In genomic region chr5:115476107-115476727, GRCm38 (mm10) we compare ENCODE assay signal across 8 mouse cellular contexts. TPM values are rescaled to one million over a fixed set of nuclear protein-coding genes. Genes with fewer than 3 reads are reported as not detected.
DNase-seq lines count a peak whose midpoint lies in the region; ATAC-seq and TF ChIP-seq lines count a peak whose summit lies in the region.

No protein-coding gene starts in this region.

- peaks cover 12% of the 10 kb centered on the region for H3K36me3 ChIP-seq in erythroblast, embryonic 14.5 days (ENCODE audit: control insufficient read depth)
- H3K36me3 ChIP-seq in neural tube, embryonic 11.5 days (ENCODE audit: control insufficient read depth, insufficient read depth, low read length), result no peaks in the 10 kb centered on the region
- H3K36me3 ChIP-seq in limb, embryonic 14.5 days (ENCODE audit: control insufficient read depth, insufficient read depth, low read length), result peaks cover 13% of the 10 kb centered on the region; the same call in 1 of the 2 replicates
- H3K36me3 ChIP-seq in stomach, embryonic 15.5 days, result 0 out of 2 replicates have a peak, but pooled peaks cover 6% of the 10 kb centered on the region

- DNase-seq in neural tube, embryonic 11.5 days (ENCODE audit: low spot score), result peak; percentile 9
- DNase-seq in neural tube, embryonic 10.5 days (ENCODE audit: extremely low spot score, low spot score), result no peak
- no peak for DNase-seq in limb, embryonic 14.5 days (ENCODE audit: low spot score)
- DNase-seq in testis, postnatal 10 days (ENCODE audit: low spot score), result no peak
- DNase-seq in frontal cortex, postnatal 36 days (ENCODE audit: low spot score in 2 of 2), result no peak

- 35% methylated on average over 12 of the region's 12 CpGs for WGBS in neural tube, embryonic 11.5 days
- 37% methylated on average over 12 of the region's 12 CpGs for WGBS in limb, embryonic 14.5 days
- 34% methylated on average over 12 of the region's 12 CpGs for WGBS in stomach, embryonic 15.5 days

- 0 out of 2 replicates have a peak overlapping the region, but pooled peaks have one; percentile 26 for H3K9ac ChIP-seq in neural tube, embryonic 11.5 days (ENCODE audit: low read length)
- H3K9ac ChIP-seq in limb, embryonic 14.5 days (ENCODE audit: low read depth, low read length, severe bottlenecking), result peak overlapping the region; percentile 55
- H3K9ac ChIP-seq in stomach, embryonic 15.5 days, result peak overlapping the region; percentile 34; the same call in 1 of the 2 replicates

- H3K4me1 ChIP-seq in erythroblast, embryonic 14.5 days (ENCODE audit: control insufficient read depth), result peaks cover 22% of the 10 kb centered on the region
- H3K4me1 ChIP-seq in neural tube, embryonic 11.5 days (ENCODE audit: control insufficient read depth, insufficient read depth, low read length), result peaks cover 3% of the 10 kb centered on the region; the same call in 1 of the 2 replicates
- peaks cover 11% of the 10 kb centered on the region for H3K4me1 ChIP-seq in limb, embryonic 14.5 days (ENCODE audit: control insufficient read depth, insufficient read depth, low read length)
- H3K4me1 ChIP-seq in stomach, embryonic 15.5 days, result peaks cover 3% of the 10 kb centered on the region; the same call in 1 of the 2 replicates

- H3K4me2 ChIP-seq in neural tube, embryonic 11.5 days (ENCODE audit: low read depth), result peak overlapping the region; percentile 46
- H3K4me2 ChIP-seq in limb, embryonic 14.5 days (replicated peaks; ENCODE audit: low read depth, low read length, severe bottlenecking), result peak overlapping the region; percentile 50
- peak overlapping the region; percentile 62 for H3K4me2 ChIP-seq in stomach, embryonic 15.5 days

- H3K27me3 ChIP-seq in erythroblast, embryonic 14.5 days (ENCODE audit: control insufficient read depth), result peaks cover 8% of the 10 kb centered on the region
- peaks cover 5% of the 10 kb centered on the region for H3K27me3 ChIP-seq in neural tube, embryonic 11.5 days (ENCODE audit: control insufficient read depth, insufficient read depth, low read length)
- peaks cover 3% of the 10 kb centered on the region; the same call in 1 of the 2 replicates for H3K27me3 ChIP-seq in limb, embryonic 14.5 days (ENCODE audit: control insufficient read depth, insufficient read depth, low read length)
- H3K27me3 ChIP-seq in stomach, embryonic 15.5 days (replicated peaks), result no peaks in the 10 kb centered on the region

- H3K4me3 ChIP-seq in erythroblast, embryonic 14.5 days (replicated peaks), result peak overlapping the region; percentile 17
- peak overlapping the region; percentile 29 for H3K4me3 ChIP-seq in neural tube, embryonic 11.5 days (ENCODE audit: low read depth, low read length)
- peak overlapping the region; percentile 38 for H3K4me3 ChIP-seq in limb, embryonic 14.5 days (replicated peaks; ENCODE audit: low read length)
- peak overlapping the region; percentile 40 for H3K4me3 ChIP-seq in stomach, embryonic 15.5 days (replicated peaks)

- TF ChIP-seq POLR2A in limb, embryonic 14.5 days (IDR thresholded peaks at IDR 0.05; ENCODE audit: borderline replicate concordance, extremely low read depth, insufficient read depth, insufficient read length), result no peak

- no peak for ATAC-seq in erythroblast, adult 5-6 weeks (replicated peaks; ENCODE audit: low FRiP score, poor library complexity, severe bottlenecking)
- ATAC-seq in neural tube, embryonic 11.5 days (ENCODE audit: insufficient read depth, low FRiP score, low TSS enrichment), result no peak
- 0 out of 2 replicates have a peak, but pooled peaks have one; percentile 31 for ATAC-seq in limb, embryonic 14.5 days (ENCODE audit: low FRiP score, low read depth)
- ATAC-seq in stomach, embryonic 15.5 days (ENCODE audit: insufficient read depth, low FRiP score, low read depth), result no peak

- no peak overlapping the region for H3K27ac ChIP-seq in neural tube, embryonic 11.5 days (ENCODE audit: low read depth, low read length)
- H3K27ac ChIP-seq in limb, embryonic 14.5 days (replicated peaks; ENCODE audit: low read depth, low read length), result peak overlapping the region; percentile 38; the same call in 1 of the 2 replicates
- H3K27ac ChIP-seq in stomach, embryonic 15.5 days, result no peak overlapping the region

- no peaks in the 10 kb centered on the region for H3K9me3 ChIP-seq in erythroblast, embryonic 14.5 days (ENCODE audit: control insufficient read depth, low read length)
- no peaks in the 10 kb centered on the region for H3K9me3 ChIP-seq in neural tube, embryonic 11.5 days (ENCODE audit: control insufficient read depth, low read length)
- H3K9me3 ChIP-seq in limb, embryonic 14.5 days (ENCODE audit: control insufficient read depth, low read length), result no peaks in the 10 kb centered on the region
- no peaks in the 10 kb centered on the region for H3K9me3 ChIP-seq in stomach, embryonic 15.5 days

RNA-seq across cellular contexts. Expression of gene Sirt4, which starts 8.3 kb away (rescaled TPM):
- polyA plus RNA-seq in erythroblast, embryonic 14.5 days (2012), result 0.23 and 0.45 TPM in 2 replicates
- 3.1 and 5.9 TPM in 2 replicates for total RNA-seq in erythroblast, adult 5-6 weeks (2015; ENCODE audit: low replicate concordance)
- 0.60 and 2.0 TPM in 2 replicates for total RNA-seq in erythroblast, adult 5-6 weeks (2017; ENCODE audit: low replicate concordance)
- 15.5 and 23.5 TPM in 2 replicates for polyA plus RNA-seq in neural tube, embryonic 11.5 days (2014; fragmentation: Nextera tagmentation; extraction: Ambion mirVana)
- 69.2 and 82.4 TPM in 2 replicates for polyA plus RNA-seq in limb, embryonic 14.5 days (2012; rRNA removed)
- 20.4 and 24.1 TPM in 2 replicates for polyA plus RNA-seq in limb, embryonic 14.5 days (2014; fragmentation: Nextera tagmentation; extraction: Ambion mirVana)
- polyA plus RNA-seq in stomach, embryonic 15.5 days (2015; fragmentation: Nextera tagmentation; extraction: Ambion mirVana), result 21.7 and 26.6 TPM in 2 replicates

RNA-seq across cellular contexts. Expression of gene Pla2g1b, which starts 10.2 kb away (rescaled TPM):
- not detected in 2 replicates for polyA plus RNA-seq in erythroblast, embryonic 14.5 days (2012)
- total RNA-seq in erythroblast, adult 5-6 weeks (2015; ENCODE audit: low replicate concordance), result not detected in 2 replicates
- not detected in 2 replicates for total RNA-seq in erythroblast, adult 5-6 weeks (2017; ENCODE audit: low replicate concordance)
- not detected in 2 replicates for polyA plus RNA-seq in neural tube, embryonic 11.5 days (2014; fragmentation: Nextera tagmentation; extraction: Ambion mirVana)
- not detected in 2 replicates for polyA plus RNA-seq in limb, embryonic 14.5 days (2012; rRNA removed)
- not detected in 2 replicates for polyA plus RNA-seq in limb, embryonic 14.5 days (2014; fragmentation: Nextera tagmentation; extraction: Ambion mirVana)
- 12.0 and 15.4 TPM in 2 replicates for polyA plus RNA-seq in stomach, embryonic 15.5 days (2015; fragmentation: Nextera tagmentation; extraction: Ambion mirVana)

RNA-seq across cellular contexts. Expression of gene Pxn, which starts 30.3 kb away (rescaled TPM):
- 1.6 and 2.0 TPM in 2 replicates for polyA plus RNA-seq in erythroblast, embryonic 14.5 days (2012)
- total RNA-seq in erythroblast, adult 5-6 weeks (2015; ENCODE audit: low replicate concordance), result 18.8 and 38.5 TPM in 2 replicates
- 14.8 and 57.5 TPM in 2 replicates for total RNA-seq in erythroblast, adult 5-6 weeks (2017; ENCODE audit: low replicate concordance)
- 13.3 and 13.7 TPM in 2 replicates for polyA plus RNA-seq in neural tube, embryonic 11.5 days (2014; fragmentation: Nextera tagmentation; extraction: Ambion mirVana)
- 119 and 145 TPM in 2 replicates for polyA plus RNA-seq in limb, embryonic 14.5 days (2012; rRNA removed)
- 25.0 and 26.3 TPM in 2 replicates for polyA plus RNA-seq in limb, embryonic 14.5 days (2014; fragmentation: Nextera tagmentation; extraction: Ambion mirVana)
- polyA plus RNA-seq in stomach, embryonic 15.5 days (2015; fragmentation: Nextera tagmentation; extraction: Ambion mirVana), result 37.0 and 43.0 TPM in 2 replicates

RNA-seq across cellular contexts. Expression of gene Msi1, which starts 46.8 kb away (rescaled TPM):
- polyA plus RNA-seq in erythroblast, embryonic 14.5 days (2012), result 0.14 TPM in 1 of 2 replicates, not detected in the other
- total RNA-seq in erythroblast, adult 5-6 weeks (2015; ENCODE audit: low replicate concordance), result not detected in 2 replicates
- not detected in 2 replicates for total RNA-seq in erythroblast, adult 5-6 weeks (2017; ENCODE audit: low replicate concordance)
- polyA plus RNA-seq in neural tube, embryonic 11.5 days (2014; fragmentation: Nextera tagmentation; extraction: Ambion mirVana), result 138 and 147 TPM in 2 replicates
- 40.6 and 51.6 TPM in 2 replicates for polyA plus RNA-seq in limb, embryonic 14.5 days (2012; rRNA removed)
- polyA plus RNA-seq in limb, embryonic 14.5 days (2014; fragmentation: Nextera tagmentation; extraction: Ambion mirVana), result 15.5 and 18.0 TPM in 2 replicates
- 8.0 and 8.3 TPM in 2 replicates for polyA plus RNA-seq in stomach, embryonic 15.5 days (2015; fragmentation: Nextera tagmentation; extraction: Ambion mirVana)

Comparison
In these comparisons a context has a peak if more than half of its experiments do, and no peak if none do; other contexts are left out.
1. RNA of gene Sirt4, which starts 8.3 kb away (polyA plus RNA-seq): 20.4 to 82.4 TPM in limb, embryonic 14.5 days, 21.7 to 26.6 TPM in stomach, embryonic 15.5 days and 15.5 to 23.5 TPM in neural tube, embryonic 11.5 days; 0.23 to 0.45 TPM in erythroblast, embryonic 14.5 days; every median in the first group is over 10 times any median in the second.
2. Peak in every context shown above with its lines, with median percentiles within 50 percentile points of each other: H3K4me3 ChIP-seq, H3K4me2 ChIP-seq and H3K9ac ChIP-seq.